Mouse (Mus musculus) stomach, embryonic 14.5 days (tissue): ENCODE measurements at regions not wholly inside any gene's neighbourhood (a gene's known extent, or its start where the extent isn't known, plus 50 kb on each side); places are given as distances from the start of the nearest gene placed in this dataset.

Source experiments
- ATAC-seq: fragments of 200-750 bp; cut with Nextera tagmentation; 2 replicates; pipeline ENCODE4 v1.8.0; 2017; ENCODE audit warnings: low read depth, moderate TSS enrichment; ENCODE audit not compliant: insufficient number of reproducible peaks, insufficient read depth, low FRiP score
- H3K27ac ChIP-seq: fragments of 300-500 bp; sonication (generic); 2 replicates; pipeline ENCODE4 v1.5.1; 2014; ENCODE audit warnings: mild to moderate bottlenecking, low read length, moderate library complexity, mixed read lengths
- H3K27me3 ChIP-seq: fragments of 300-500 bp; sonication (generic); 2 replicates; pipeline ENCODE4 v1.6.1; 2014; ENCODE audit warnings: low read length, control low read depth, mixed read lengths; ENCODE audit not compliant: control insufficient read depth, insufficient read depth
- H3K36me3 ChIP-seq: fragments of 300-500 bp; sonication (generic); 2 replicates; pipeline ENCODE4 v1.6.1; 2014; ENCODE audit warnings: mild to moderate bottlenecking, control low read depth, low read length, moderate library complexity, mixed read lengths; ENCODE audit not compliant: control insufficient read depth, insufficient read depth
- H3K4me1 ChIP-seq: fragments of 300-500 bp; sonication (generic); 2 replicates; pipeline ENCODE4 v1.6.1; 2014; ENCODE audit warnings: low read length, control low read depth, mixed read lengths; ENCODE audit not compliant: control insufficient read depth, insufficient read depth
- H3K4me2 ChIP-seq: fragments of 300-500 bp; sonication (generic); replicated peaks from 2 replicates; pipeline ENCODE4 v1.6.1; 2014; ENCODE audit warnings: low read depth, low read length, control low read depth
- H3K4me3 ChIP-seq: fragments of 300-500 bp; sonication (generic); 2 replicates; pipeline ENCODE4 v1.5.1; 2014; ENCODE audit warnings: low read depth, low read length, control low read depth
- H3K9ac ChIP-seq: fragments of 300-500 bp; sonication (generic); replicated peaks from 2 replicates; pipeline ENCODE4 v1.6.1; 2014; ENCODE audit warnings: low read depth, mild to moderate bottlenecking, control low read depth, low read length, moderate library complexity, mixed read lengths
- H3K9me3 ChIP-seq: fragments of 300-500 bp; sonication (generic); 2 replicates; pipeline ENCODE4 v1.6.1; 2016; ENCODE audit warnings: low read depth, low read length, control low read depth; ENCODE audit not compliant: control insufficient read depth
- WGBS: fragments of 180-500 bp; shearing (Covaris S2); extraction: QIAGEN DNeasy Blood & Tissue Kit; methylation state at CpG from one replicate; pipeline ENCODE4 v1.1.7; 2014; 5-methylcytosine and 5-hydroxymethylcytosine counted together

- Histone ChIP-seq H3K4me1 (peaks cover 12% of the 10 kb centered on the region), H3K36me3 (no peaks in the 10 kb centered on the region), H3K9me3 (peaks cover 4% of the 10 kb centered on the region; the same call in 1 of the 2 replicates), H3K4me3 (no peak overlapping the region), H3K4me2 (no peak overlapping the region), H3K9ac (no peak overlapping the region), H3K27ac (no peak overlapping the region), H3K27me3 (no peaks in the 10 kb centered on the region)
- ATAC-seq, result no peak
- WGBS, result 37% methylated on average over 11 of the region's 11 CpGs
Observed at GRCm38 (mm10) chr8:8984829-8985251, 294.5 kb upstream of the Arglu1 start.

- ATAC-seq, result 0 out of 2 replicates have a peak, but pooled peaks have one; percentile 33
- Histone ChIP-seq H3K9ac (no peak overlapping the region), H3K4me2 (no peak overlapping the region), H3K27ac (no peak overlapping the region), H3K4me3 (no peak overlapping the region), H3K9me3 (peaks cover 4% of the 10 kb centered on the region; the same call in 1 of the 2 replicates), H3K4me1 (peaks cover 12% of the 10 kb centered on the region), H3K36me3 (no peaks in the 10 kb centered on the region), H3K27me3 (no peaks in the 10 kb centered on the region)
- WGBS, result 21% methylated on average over 13 of the region's 13 CpGs
Observed at GRCm38 (mm10) chr8:8984159-8984828, 294.0 kb upstream of the Arglu1 start.

- peaks cover 12% of the 10 kb centered on the region for H3K4me1 ChIP-seq
- H3K36me3 ChIP-seq, result no peaks in the 10 kb centered on the region
- no peak overlapping the region for H3K4me3 ChIP-seq
- no peak overlapping the region for H3K4me2 ChIP-seq
- no peak overlapping the region for H3K9ac ChIP-seq
- 0 out of 2 replicates have a peak, but pooled peaks have one; percentile 64 for ATAC-seq
- WGBS, result 57% methylated on average over 5 of the region's 5 CpGs
- H3K9me3 ChIP-seq, result peaks cover 3% of the 10 kb centered on the region; the same call in 1 of the 2 replicates
- H3K27me3 ChIP-seq, result no peaks in the 10 kb centered on the region
- no peak overlapping the region for H3K27ac ChIP-seq
Observed at GRCm38 (mm10) chr8:8983133-8983661, 292.9 kb upstream of the Arglu1 start.

- Histone ChIP-seq H3K27me3 (no peaks in the 10 kb centered on the region), H3K9me3 (no peaks in the 10 kb centered on the region), H3K4me3 (no peak overlapping the region), H3K9ac (no peak overlapping the region), H3K4me2 (no peak overlapping the region), H3K27ac (no peak overlapping the region), H3K36me3 (no peaks in the 10 kb centered on the region), H3K4me1 (peaks cover 7% of the 10 kb centered on the region; the same call in 1 of the 2 replicates)
- 39% methylated on average over 1 of the region's 1 CpGs for WGBS
- ATAC-seq, result no peak
Observed at GRCm38 (mm10) chr8:8978969-8979368, 288.6 kb upstream of the Arglu1 start.

DNA sequence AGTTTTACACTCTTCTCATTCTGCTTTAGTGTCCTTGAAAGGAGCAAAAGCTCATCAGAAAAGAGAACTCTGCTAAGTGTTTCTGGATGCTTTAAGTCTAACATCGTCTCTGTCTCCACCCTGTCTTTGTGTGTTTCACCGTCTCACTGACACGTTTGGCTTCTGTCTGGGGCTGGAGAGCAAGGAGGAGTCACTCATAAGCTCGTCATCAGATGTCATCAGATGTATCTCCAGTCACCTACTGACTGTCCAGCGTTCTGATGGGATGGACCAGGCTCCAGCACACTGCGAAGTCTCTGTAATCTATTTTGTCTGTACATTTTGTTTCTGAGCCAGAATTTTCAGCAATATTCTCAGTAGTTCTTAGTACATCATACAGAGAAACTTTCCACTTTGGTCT lies 283.4 kb upstream of the Arglu1 start:
- no peaks in the 10 kb centered on the region for H3K4me1 ChIP-seq
- H3K9ac ChIP-seq, result no peak overlapping the region
- H3K27ac ChIP-seq, result no peak overlapping the region
- H3K9me3 ChIP-seq, result no peaks in the 10 kb centered on the region
- no peak overlapping the region for H3K4me3 ChIP-seq
- ATAC-seq, result no peak
- H3K4me2 ChIP-seq, result no peak overlapping the region
- H3K27me3 ChIP-seq, result no peaks in the 10 kb centered on the region
- WGBS, result 63% methylated on average over 6 of the region's 6 CpGs
- no peaks in the 10 kb centered on the region for H3K36me3 ChIP-seq

DNA sequence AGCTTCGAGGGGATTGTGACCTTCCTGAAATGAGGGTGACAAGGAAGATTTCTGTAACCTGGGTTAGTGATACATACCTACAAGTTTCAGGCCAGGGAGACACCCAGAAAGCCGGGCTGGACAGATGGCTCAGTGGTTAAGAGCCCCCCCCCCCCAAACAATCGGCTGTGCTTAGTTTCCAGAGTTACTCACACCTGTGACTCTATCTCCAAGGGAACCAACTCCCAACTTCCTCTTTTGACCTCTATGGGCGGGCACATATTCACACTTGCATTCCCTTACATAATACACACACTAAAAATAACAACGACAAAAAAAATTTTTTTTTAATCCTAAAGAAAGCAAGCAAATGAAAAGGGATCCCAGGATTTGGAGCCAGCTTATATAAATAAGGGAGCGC lies 283.0 kb upstream of the Arglu1 start:
- Histone ChIP-seq H3K9ac (no peak overlapping the region), H3K4me3 (no peak overlapping the region), H3K4me1 (no peaks in the 10 kb centered on the region), H3K27ac (no peak overlapping the region), H3K36me3 (no peaks in the 10 kb centered on the region), H3K4me2 (no peak overlapping the region), H3K9me3 (no peaks in the 10 kb centered on the region), H3K27me3 (no peaks in the 10 kb centered on the region)
- ATAC-seq, result no peak
- WGBS, result 59% methylated on average over 6 of the region's 6 CpGs

DNA sequence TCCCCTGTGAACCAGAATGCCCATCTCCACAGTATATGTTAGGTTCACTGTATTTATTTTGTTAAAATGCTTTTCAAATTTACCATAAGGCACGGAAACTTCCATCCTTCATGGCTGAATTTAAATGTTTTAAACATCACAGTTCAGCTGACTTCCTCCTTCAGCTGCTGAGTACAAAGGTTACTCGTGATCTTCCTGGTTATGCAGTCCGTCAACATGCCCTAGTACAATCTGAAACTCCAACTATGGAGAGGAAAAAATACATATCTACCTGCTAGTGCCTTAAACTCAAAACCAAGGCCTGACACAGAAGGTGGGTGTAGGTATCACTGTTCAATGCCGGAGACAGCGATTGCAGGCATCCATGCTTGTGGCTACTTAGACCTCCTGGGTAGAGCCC lies 280.5 kb upstream of the Arglu1 start:
- no peaks in the 10 kb centered on the region for H3K36me3 ChIP-seq
- H3K9ac ChIP-seq, result no peak overlapping the region
- WGBS, result 65% methylated on average over 5 of the region's 5 CpGs
- no peaks in the 10 kb centered on the region for H3K9me3 ChIP-seq
- H3K27ac ChIP-seq, result no peak overlapping the region
- ATAC-seq, result no peak
- no peak overlapping the region for H3K4me3 ChIP-seq
- 0 out of 2 replicates have a peak, but pooled peaks cover 4% of the 10 kb centered on the region for H3K4me1 ChIP-seq
- H3K27me3 ChIP-seq, result no peaks in the 10 kb centered on the region
- no peak overlapping the region for H3K4me2 ChIP-seq

DNA sequence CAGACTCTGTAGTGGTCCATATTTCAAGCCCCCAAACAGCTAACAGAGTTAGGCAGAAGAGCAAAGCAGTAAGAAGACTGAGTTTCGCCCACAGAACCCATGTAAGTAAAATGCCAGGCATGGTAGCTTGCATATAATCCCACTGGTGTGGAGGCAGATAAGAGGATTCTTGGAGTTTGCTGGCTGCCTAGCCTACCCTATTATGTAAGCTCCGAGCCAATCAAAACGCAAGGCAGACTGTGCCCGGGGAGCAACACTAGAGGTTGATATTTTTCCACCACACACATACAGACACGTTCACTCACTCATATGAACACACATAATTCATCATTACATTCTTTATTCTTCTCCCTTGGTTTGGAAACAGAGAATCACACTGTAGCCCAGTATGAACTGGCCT lies 280.0 kb upstream of the Arglu1 start:
- Histone ChIP-seq H3K27me3 (no peaks in the 10 kb centered on the region), H3K9me3 (no peaks in the 10 kb centered on the region), H3K4me1 (0 out of 2 replicates have a peak, but pooled peaks cover 4% of the 10 kb centered on the region), H3K4me2 (no peak overlapping the region), H3K27ac (no peak overlapping the region), H3K9ac (no peak overlapping the region), H3K4me3 (no peak overlapping the region), H3K36me3 (no peaks in the 10 kb centered on the region)
- WGBS, result 79% methylated on average over 5 of the region's 5 CpGs
- ATAC-seq, result no peak
